Mouse (Mus musculus) heart, postnatal 10 days (tissue): ENCODE data around the gene Cldn4. TPM values are rescaled to one million over a fixed set of nuclear protein-coding genes. Genes with fewer than 3 reads are reported as not detected.
"Not testable (repeated sequence)": the region's sequence is repeated elsewhere in the genome, so short reads cannot be mapped to it uniquely, and the experiment has no call there.

Experiments
- DNase-seq, 2 experiments: peaks; one replicate each; pipeline ENCODE4 v3.0.0; 2021
- intact Hi-C: fragments of 180-260 bp; cut with DNase I; formaldehyde crosslinking; loops from one replicate; pipeline ENCODE4 v1.15.1; 2025
- total RNA-seq, 2 experiments: library from RNA; stranded (reverse); gene quantifications; 2 replicates each; pipeline ENCODE4 v1.2.3; 2021

Gene Cldn4
- total RNA-seq, 2 experiments from 2014 or later, result 0.14 TPM; not detected in 1

DNA sequence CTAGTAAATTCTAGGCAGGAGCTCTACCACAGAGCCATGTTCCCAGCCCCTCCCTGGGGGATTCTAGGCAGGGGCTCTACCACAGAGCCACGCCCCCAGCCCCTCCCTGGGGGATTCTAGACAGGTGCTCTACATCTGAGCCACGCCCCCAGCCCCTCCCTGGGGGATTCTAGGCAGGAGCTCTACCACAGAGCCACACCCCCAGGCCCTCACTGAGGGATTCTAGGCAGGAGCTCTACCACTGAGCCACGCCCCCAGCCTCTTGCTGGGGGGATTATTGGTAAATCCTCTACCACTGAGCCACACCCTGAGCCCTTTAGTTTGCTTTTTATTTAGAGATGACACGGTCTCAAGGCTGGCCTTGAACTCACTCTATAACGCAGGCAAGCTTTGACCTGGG lies 13.0 kb downstream of the Cldn4 start:
- DNase-seq, result not testable (repeated sequence)
- intact Hi-C loops, result loop anchor here (1.0 to 2.0 kb wide), 2 partner anchors 27 to 32 kb away; partner anchors contain the start of gene Tmem270

DNA sequence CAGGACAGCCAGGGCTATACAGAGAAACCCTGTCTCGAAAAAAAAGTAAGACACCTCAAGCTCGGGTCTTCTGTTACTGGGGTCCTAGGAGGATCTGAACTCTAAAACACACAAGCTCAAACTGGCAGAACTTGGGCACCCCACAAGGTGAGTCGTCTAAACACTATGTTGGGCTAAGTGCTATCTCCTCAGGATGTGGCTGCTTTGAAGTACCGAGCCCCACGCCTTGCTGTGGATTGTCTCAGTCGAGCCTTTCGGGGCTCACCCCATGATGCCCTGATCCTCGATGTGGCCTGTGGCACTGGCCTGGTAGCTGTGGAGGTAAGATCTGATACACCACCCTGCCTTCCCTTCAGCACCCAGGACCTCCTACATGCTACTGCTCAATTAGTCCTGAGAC lies 13.5 kb downstream of the Cldn4 start:
- intact Hi-C loops, result loop anchor here (1.0 to 2.0 kb wide), 2 partner anchors 26 to 32 kb away; partner anchors contain the start of gene Tmem270
- DNase-seq, result no peak

DNA sequence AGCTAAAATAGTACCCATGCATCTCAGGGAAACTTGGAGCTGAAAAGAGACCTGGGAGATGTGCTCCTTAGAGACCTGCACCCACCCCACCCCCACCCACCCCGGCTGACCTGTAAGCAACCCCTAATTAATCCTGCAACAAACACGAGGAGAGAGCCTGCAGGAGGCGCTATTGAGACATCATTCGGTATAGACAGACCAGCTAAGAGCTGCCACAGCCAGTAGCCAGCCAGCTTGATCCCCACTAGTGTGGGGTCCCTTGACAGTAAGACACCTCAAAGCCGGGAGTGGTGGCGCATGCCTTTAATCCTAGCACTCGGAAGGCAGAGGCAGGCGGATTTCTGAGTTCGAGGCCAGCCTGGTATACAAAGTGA lies 13.8 kb downstream of the Cldn4 start:
- intact Hi-C loops, result loop anchor here (1.0 to 2.0 kb wide), 2 partner anchors 26 to 32 kb away; partner anchors contain the start of gene Tmem270
- peak; percentile 63 to 78 for DNase-seq

DNA sequence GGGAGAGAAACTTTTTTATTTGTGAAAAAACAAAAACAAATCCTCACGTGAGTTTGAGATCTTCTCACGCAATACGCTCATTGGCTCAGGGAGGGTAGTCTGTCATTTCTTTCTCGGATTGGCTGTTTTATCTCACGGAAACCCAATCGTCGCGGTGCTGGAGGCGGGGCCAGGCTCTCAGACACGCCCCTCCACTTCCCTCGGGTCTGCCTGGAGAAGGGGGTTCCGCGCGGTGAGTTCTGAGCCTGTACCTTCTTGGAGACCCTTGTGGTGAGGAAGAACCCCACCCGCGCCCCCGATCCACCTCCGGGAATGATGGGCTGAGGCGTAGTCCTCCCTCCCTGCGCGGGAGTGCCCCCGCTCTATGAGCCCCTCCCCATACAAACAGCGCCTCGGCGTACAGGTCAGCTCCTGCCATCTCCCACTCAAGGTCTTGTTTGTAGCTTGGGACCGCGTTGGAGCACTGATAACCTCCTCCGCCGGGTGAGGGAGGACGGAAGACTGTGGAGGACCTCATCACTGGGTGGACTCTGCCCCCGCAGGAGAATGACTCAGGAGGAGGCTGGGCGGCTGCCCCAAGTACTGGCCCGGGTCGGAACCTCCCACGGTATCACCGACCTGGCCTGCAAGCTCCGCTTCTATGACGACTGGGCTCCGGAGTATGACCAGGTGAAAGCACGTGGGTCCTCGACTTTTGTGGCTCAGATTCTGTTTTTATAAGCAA lies 14.4 kb downstream of the Cldn4 start, which contains the start of gene Mettl27:
Gene Mettl27, plus strand, starts transcription at position 190 of the 724 bp plus-strand sequence.
- intact Hi-C loops, result loop anchor here (2.0 kb wide), 1 partner anchor 26 kb away; the partner anchor contains the start of gene Tmem270

DNA sequence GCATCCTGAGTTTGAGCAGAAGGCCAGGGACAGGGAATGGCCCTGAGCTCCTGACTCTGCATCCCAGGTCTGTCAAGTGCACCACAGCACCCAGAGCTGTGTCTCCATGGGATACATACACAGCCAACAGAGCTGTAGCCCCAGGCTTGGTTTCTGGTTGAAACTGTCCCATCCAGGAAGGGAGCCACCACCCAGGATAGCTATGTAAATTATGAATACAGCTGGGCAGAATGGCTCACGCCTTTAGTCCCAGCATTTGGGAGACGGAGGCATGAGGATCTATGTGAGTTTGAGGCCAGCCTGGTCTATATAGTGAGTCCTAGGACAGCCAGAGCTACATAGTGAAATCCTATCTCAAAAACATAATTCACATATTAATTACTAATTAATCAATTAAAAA lies 16.7 kb downstream of the Cldn4 start:
- intact Hi-C loops, result no loop called here
- DNase-seq, result no peak

More for the DNA sequence above, 14.4 kb downstream of the Cldn4 start, which contains the start of gene Mettl27:
- DNase-seq, result peak; percentile 91 to 92

DNA sequence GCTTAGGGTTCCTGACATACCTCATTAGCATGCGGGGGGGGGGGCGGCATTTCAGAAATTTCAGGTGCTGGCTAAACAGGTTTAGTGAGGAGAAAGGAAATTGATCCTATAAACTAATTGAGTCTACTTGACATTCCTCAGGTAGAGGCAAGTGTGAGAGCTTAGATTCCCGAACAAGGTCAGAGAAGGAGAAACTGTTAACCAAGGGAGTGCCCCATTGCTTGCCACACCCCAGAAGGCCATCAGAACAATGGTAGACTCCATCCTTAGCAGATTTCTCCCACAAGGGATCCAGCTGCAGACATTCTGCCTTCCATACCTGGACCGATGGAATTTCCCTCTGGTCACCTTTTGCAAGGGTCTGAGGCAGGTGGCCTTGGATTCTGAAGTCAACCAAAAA lies 20.0 kb downstream of the Cldn4 start:
- no peak for DNase-seq
- intact Hi-C loops, result no loop called here

DNA sequence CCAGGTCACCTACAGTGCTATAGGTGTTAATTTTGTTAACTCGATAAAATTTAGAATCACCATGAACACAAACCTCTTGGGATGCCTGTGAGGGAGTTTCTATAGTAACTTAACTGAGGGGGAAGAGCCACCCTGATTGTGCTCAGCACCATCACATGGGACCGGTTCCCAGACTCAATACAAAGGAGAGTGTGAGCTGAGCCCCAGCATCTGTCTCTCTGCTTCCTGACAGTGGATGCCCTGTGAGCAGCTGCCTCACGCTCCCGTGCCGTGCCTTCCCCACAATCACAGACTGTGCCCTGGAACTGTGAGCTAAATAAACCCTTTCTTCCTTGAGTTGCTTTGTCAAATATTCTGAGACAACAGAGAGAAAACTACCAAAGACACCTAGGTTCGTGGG lies 23.6 kb downstream of the Cldn4 start:
- no peak for DNase-seq
- intact Hi-C loops, result no loop called here

DNA sequence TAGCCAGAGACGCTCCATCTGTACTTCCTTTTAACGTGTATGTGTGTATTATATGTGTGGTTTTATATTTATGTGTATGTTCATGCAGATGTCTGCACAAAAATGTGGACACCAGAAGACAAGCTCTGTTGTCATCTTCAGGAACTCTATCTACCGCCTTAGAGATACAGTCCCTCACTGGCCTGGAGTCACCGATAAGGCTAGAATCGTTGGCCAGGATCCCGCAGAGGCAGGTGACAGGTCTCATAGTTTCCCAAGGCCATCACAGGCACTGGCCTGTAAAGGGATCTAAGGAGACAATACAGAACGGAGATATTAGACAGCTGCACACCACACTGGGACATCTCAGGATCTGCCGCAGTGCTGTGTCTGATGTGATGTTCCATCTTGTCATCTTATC lies 25.6 kb downstream of the Cldn4 start:
- intact Hi-C loops, result no loop called here

DNA sequence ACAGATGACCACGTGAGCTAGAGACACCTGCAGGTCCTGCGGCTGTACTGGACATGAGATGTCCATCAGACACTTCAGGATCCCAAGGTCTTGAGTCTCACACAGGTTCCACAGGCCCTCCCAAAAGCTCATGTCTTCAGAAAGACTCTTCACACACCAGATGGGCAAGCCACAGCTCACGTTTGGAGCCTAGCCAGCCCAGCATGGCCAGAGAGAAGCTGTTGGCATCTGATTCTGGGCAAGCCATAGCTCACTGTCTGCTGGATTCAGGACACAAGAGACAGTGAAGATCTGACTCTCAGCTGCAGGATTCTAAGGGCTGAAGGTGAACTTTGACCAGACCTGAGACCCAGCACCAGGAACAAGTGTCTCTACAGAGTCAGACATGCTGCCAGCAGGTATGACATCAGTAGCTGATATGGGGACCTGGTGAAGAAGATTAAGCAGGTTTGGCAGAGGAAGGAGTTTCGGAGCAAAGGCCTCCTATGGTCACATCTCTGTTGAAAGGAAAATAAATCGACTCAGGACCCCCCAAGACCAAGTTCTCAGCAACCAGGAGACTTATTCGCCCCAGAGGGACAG lies 26.5 kb downstream of the Cldn4 start:
- DNase-seq, result no peak
- intact Hi-C loops, result no loop called here

More for the DNA sequence above, 25.6 kb downstream of the Cldn4 start:
- no peak for DNase-seq

DNA sequence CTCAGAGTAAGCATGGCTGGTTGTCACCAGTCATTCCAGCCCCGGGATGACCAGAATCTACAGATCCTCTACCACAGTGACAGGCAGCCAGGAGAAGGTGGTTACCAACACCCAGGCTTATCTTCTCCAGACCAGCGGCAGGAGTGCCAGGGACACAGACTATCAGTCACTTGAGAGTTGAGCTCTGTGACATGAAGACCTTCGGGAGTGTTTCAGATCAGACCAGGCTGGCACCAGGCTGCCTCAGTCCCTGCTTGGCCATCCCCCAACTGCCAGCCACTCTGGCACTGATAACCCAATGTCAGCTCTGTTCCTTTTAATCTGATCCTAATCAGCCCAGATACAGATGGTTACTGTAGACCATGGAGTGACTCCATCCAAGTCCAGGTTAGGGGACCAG lies 27.6 kb downstream of the Cldn4 start:
- intact Hi-C loops, result no loop called here
- peak in 1 of 2 experiments; percentile 17 for DNase-seq

DNA sequence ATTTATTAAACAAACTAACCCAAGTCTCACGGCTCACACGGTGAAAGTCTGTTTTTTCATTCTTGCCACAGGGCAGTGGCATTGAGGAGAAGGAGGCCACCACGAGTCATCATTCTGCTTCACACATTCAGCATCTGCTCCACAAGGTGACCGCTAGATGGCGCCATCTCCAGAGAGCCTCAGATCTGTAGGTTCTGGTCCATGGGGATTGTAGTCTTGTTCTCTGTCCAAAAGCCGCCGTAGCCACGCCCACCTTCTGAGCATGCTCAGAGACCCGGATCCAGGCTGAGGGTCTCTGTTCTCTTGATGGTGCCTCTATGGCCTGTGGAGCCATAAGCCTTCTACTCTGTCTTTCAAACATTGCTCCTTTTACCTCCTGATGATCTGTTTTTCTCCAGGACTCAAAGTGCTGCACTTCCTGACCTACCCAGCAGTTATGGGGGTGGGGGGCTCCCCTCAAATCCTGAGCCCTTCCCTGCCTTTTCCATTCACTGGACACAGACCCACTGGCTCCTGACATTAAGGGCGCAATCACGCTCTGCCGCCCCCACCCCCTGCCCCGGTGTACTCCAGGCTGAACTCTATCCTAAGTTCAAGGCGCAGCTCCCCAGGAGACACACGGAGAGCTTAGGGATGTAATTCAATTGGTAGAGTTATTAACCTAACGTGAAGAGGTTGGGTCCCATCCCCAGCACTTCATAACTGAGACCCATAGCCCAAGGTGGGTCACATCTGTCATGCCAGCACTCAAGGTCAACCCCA lies 28.5 kb downstream of the Cldn4 start:
- intact Hi-C loops, result no loop called here
- peak; percentile 45 to 77 for DNase-seq

DNA sequence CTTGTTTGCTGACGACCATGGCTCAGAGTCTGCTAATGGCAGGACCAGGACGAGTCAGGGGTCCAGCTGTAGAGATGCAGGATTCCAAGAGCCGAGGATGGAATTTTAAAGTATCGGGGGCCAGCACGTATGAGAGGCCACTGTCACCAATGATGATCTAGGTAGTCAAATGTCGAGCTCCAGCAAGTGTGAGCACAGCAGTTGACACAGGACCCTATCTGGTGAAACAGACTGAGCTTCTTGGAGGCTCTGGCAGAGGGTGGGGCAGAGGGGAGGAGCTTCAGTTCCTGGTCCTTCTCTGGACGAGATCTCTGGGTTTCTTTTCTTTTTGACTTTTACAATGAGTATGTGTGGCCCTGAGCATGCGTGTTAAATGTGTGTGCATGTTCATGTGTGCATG lies 31.4 kb downstream of the Cldn4 start, which contains the start of gene Cldn13:
Gene Cldn13, minus strand, starts transcription at position 216 of the 400 bp plus-strand sequence.
- intact Hi-C loops, result no loop called here
- no peak for DNase-seq

DNA sequence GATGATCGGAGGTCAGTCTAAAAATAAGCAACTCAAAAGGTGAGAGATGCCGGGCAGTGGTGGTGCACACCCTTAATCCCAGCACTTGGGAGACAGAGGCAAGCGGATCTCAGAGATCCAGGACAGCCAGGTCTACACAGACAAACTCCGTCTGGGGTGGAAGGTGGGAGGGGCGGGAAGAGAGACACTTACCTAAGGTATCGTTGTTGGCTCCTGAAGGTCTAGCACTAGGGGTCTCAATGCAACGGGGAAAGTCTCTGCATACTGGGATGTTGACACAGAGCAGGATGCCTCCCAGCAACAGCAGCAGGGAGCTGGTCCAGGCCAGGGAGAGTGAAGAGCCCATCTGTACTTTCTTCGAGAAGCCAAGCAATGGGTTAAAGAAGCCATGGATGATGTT lies 32.2 kb downstream of the Cldn4 start:
- DNase-seq, result no peak
- intact Hi-C loops, result no loop called here

DNA sequence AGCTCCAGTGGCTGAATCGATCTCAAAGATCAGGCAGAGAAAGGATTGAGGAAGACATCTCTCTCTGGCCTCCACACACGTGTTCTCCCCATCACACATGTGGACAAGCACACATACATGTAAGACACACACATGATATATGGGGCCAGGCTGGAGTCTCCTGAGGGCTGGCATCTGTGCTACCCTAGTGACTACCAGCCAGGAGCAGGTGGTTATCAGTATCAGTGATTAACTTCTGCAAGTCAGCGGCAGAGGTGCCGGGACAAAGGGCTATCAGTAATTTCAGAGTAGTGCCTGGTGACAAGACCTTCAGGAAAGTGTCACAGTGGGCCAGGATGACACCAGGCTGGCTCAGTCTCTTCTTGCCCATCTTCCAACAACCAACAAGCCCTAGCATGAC lies 33.0 kb downstream of the Cldn4 start:
- intact Hi-C loops, result no loop called here
- DNase-seq, result no peak

DNA sequence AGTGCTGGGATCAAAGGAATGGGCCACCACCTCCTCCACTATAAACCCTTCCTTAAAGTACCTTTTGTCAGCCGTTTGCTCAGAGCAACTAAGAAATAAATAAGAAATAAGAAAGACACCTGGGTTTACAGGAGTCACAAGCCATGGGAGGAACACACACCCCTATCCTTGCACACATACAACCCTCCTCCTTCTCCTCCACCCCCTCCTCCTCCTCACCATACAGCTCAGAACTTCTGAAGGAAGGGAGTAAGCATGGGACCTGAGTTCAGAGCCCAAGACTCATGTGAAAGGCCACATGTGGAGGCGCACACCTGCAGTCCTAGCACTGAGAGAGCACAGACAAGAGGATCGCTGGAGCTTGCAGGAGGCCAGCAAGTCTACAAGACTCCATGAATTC lies 33.4 kb downstream of the Cldn4 start:
- intact Hi-C loops, result no loop called here
- no peak for DNase-seq

DNA sequence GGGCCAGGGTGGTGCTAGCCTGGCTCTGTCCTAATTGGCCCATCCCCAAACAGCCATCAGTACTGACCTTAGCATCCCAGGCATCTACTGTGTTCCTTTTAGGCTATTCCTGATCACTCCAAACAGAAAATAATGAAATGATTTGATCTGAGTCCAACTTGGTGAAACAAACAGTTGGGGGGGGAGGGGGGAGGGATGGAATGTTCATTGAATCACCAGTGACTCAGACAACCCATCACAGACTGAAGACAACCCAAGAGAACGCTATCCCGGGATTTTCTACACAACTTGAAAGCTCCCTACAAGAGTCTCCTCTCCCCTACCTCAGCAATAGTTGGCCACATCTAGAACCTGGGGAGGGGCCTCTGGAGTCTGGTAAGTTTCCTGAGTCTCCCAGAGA lies 34.8 kb downstream of the Cldn4 start:
- intact Hi-C loops, result no loop called here
- DNase-seq, result no peak

DNA sequence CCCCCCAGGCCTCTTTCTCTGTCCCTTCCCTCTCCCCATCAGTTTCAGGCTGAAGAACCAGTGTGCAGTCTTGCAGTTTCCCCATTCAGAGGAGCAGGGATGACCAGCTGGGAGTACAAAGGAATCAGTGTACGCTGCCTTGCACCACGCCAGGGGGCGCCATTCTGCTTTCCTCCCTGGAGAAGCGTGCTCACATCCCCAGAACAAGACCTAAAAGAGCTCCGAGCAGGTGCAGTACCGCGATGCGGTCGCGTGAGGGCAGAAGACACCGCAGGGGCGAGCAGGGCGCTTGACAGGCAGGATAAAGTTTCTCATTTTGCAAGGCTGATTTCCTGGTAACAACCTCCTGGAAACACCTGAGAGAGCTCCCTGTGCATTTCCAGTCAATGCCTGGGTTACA lies 39.6 kb downstream of the Cldn4 start:
- peak; percentile 94 to 97 for DNase-seq
- intact Hi-C loops, result loop anchor here (1.0 to 2.0 kb wide), 2 partner anchors 26 to 59 kb away; partner anchors contain the start of gene Mettl27

DNA sequence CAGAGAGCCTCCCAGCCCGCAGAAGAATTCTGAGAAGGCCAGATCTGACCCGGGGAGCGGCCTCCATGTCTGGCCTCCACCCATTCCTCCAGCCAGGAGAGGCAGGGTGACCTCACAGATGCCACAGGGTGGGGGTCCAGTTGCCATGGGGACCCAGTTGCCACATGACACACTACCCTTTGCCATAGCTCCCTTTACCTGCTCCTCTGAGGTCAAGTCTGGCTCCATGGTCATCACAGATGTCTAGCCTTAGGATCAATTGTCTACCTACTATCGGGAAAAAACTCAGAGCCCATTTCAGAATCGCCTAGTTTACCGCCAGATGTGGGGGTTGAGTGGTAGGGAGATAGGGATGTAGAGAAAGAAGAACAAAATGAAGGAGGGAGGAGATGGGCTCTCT lies 40.1 kb downstream of the Cldn4 start, which contains the start of gene Tmem270:
Gene Tmem270, minus strand, starts transcription at position 101 of the 400 bp plus-strand sequence.
- intact Hi-C loops, result loop anchor here (1.0 to 2.0 kb wide), 2 partner anchors 26 to 60 kb away; partner anchors contain the start of gene Mettl27
- no peak for DNase-seq

DNA sequence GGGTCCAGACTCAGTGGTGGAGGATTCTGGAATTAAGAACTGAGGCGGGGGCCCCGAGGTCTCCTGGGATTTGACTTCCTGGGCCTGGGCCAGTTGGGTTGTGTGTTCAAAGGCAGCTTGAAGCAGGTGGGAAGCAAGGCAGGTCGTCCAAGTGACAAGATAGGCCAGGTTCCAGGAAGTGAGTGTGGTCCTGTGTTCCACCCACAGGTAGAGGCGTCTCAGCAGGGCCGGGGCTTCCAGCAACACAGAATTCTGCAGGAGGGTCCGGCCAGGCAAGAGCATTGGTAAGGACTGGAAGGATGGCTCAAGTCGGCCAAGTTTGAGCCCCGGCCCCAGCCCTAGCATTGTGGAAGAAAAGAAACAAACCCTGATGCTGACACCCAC lies 45.1 kb downstream of the Cldn4 start:
- intact Hi-C loops, result loop anchor here (2.0 to 5.0 kb wide), 2 partner anchors 193 to 399 kb away; no protein-coding TSS in a partner anchor
- no peak for DNase-seq

DNA sequence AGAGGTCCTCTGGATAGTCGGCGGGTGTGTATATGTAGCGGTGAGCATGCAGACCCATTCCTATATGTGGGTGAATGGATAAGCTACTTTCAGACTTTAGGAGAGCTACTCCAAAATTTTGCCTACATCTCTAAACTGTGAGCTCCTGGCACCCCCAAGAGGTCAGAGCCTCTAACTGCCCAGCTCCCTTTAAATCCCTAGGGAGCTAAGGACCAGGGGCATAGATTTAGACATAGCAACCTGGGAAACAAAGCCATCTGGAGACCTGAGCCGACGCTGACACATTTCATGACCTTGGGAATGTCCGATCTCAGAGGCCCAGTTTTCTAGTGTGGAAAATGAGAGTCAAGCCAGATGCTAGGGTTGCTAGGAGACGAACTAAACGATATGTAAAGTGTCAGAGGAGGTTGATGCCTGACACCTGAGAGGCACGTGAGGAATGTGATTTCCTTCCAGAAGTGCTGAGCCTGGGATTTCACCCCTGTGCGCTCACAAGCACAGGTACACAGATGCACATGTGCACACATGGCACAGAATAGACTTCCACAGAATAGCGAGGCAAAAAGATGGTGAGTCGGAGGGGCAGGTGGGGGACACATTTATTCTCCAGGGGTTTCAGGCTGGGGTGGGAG lies 45.6 kb downstream of the Cldn4 start:
- intact Hi-C loops, result loop anchor here (2.0 to 5.0 kb wide), 2 partner anchors 192 to 399 kb away; no protein-coding TSS in a partner anchor
- peak; percentile 73 to 75 for DNase-seq
